Mouse (Mus musculus) splenic B cell, adult 2 months (primary cell): ENCODE results near the gene Kirrel3.

Experiments used
- DNase-seq: peaks from one replicate; pipeline ENCODE4 v3.0.0-alpha.2; 2011; ENCODE audit warnings: low read depth, low spot score
- H3K27me3 ChIP-seq: 2 replicates; pipeline ENCODE4 v1.6.1; 2012; ENCODE audit warnings: mild to moderate bottlenecking, low read length, moderate library complexity, mixed read lengths; ENCODE audit not compliant: control insufficient read depth, poor library complexity, insufficient read depth, severe bottlenecking
- H3K36me3 ChIP-seq: 2 replicates; pipeline ENCODE4 v1.6.1; 2012; ENCODE audit warnings: mild to moderate bottlenecking, low read length, moderate library complexity, mixed read lengths; ENCODE audit not compliant: control insufficient read depth, poor library complexity, insufficient read depth, severe bottlenecking

Gene Kirrel3

GRCm38 (mm10) chr9:34603750-34604149, 118.1 kb downstream of the Kirrel3 start:
- no peak for DNase-seq
- Histone ChIP-seq H3K36me3 (no peaks in the 10 kb centered on the region), H3K27me3 (no peaks in the 10 kb centered on the region)

- no peaks in the 10 kb centered on the region for H3K36me3 ChIP-seq
- no peaks in the 10 kb centered on the region for H3K27me3 ChIP-seq
- no peak for DNase-seq
These were observed 119.2 kb downstream of the Kirrel3 start for GRCm38 (mm10) chr9:34604931-34605330.

- no peaks in the 10 kb centered on the region for H3K27me3 ChIP-seq
These were observed 119.8 kb downstream of the Kirrel3 start for GRCm38 (mm10) chr9:34605486-34605885.

GRCm38 (mm10) chr9:34607976-34608375, 122.3 kb downstream of the Kirrel3 start:
- no peak for DNase-seq
- Histone ChIP-seq H3K27me3 (no peaks in the 10 kb centered on the region), H3K36me3 (no peaks in the 10 kb centered on the region)

More at GRCm38 (mm10) chr9:34605486-34605885, 119.8 kb downstream of the Kirrel3 start:
- H3K36me3 ChIP-seq: no peaks in the 10 kb centered on the region
- DNase-seq: no peak

- Histone ChIP-seq H3K27me3 (no peaks in the 10 kb centered on the region), H3K36me3 (no peaks in the 10 kb centered on the region)
- no peak for DNase-seq
These were observed 127.4 kb downstream of the Kirrel3 start for GRCm38 (mm10) chr9:34612886-34613769.

GRCm38 (mm10) chr9:34618099-34618498, 132.4 kb downstream of the Kirrel3 start:
- H3K27me3 ChIP-seq: no peaks in the 10 kb centered on the region
- H3K36me3 ChIP-seq: no peaks in the 10 kb centered on the region
- DNase-seq: no peak

- no peak for DNase-seq
- Histone ChIP-seq H3K27me3 (no peaks in the 10 kb centered on the region), H3K36me3 (no peaks in the 10 kb centered on the region)
These were observed 134.2 kb downstream of the Kirrel3 start for GRCm38 (mm10) chr9:34619913-34620312.

- H3K36me3 ChIP-seq: no peaks in the 10 kb centered on the region
- H3K27me3 ChIP-seq: no peaks in the 10 kb centered on the region
- no peak for DNase-seq
These were observed 137.8 kb downstream of the Kirrel3 start for GRCm38 (mm10) chr9:34623526-34623925.

GRCm38 (mm10) chr9:34624021-34624420, 138.3 kb downstream of the Kirrel3 start:
- DNase-seq: no peak
- Histone ChIP-seq H3K27me3 (no peaks in the 10 kb centered on the region), H3K36me3 (no peaks in the 10 kb centered on the region)

GRCm38 (mm10) chr9:34628841-34629240, 143.1 kb downstream of the Kirrel3 start:
- no peaks in the 10 kb centered on the region for H3K27me3 ChIP-seq
- DNase-seq: no peak
- H3K36me3 ChIP-seq: no peaks in the 10 kb centered on the region

- no peaks in the 10 kb centered on the region for H3K36me3 ChIP-seq
- no peak for DNase-seq
- no peaks in the 10 kb centered on the region for H3K27me3 ChIP-seq
These were observed 150.0 kb downstream of the Kirrel3 start for GRCm38 (mm10) chr9:34635696-34636095.

- H3K27me3 ChIP-seq: no peaks in the 10 kb centered on the region
- no peaks in the 10 kb centered on the region for H3K36me3 ChIP-seq
- DNase-seq: no peak
These were observed 158.2 kb downstream of the Kirrel3 start for GRCm38 (mm10) chr9:34643917-34644316.

- no peaks in the 10 kb centered on the region for H3K27me3 ChIP-seq
- DNase-seq: no peak
These were observed 158.7 kb downstream of the Kirrel3 start for GRCm38 (mm10) chr9:34644392-34644791.

GRCm38 (mm10) chr9:34646831-34647230, 161.1 kb downstream of the Kirrel3 start:
- Histone ChIP-seq H3K36me3 (no peaks in the 10 kb centered on the region), H3K27me3 (no peaks in the 10 kb centered on the region)
- no peak for DNase-seq

More at GRCm38 (mm10) chr9:34644392-34644791, 158.7 kb downstream of the Kirrel3 start:
- H3K36me3 ChIP-seq: no peaks in the 10 kb centered on the region

GRCm38 (mm10) chr9:34652278-34652677, 166.6 kb downstream of the Kirrel3 start:
- DNase-seq: no peak
- Histone ChIP-seq H3K36me3 (no peaks in the 10 kb centered on the region), H3K27me3 (no peaks in the 10 kb centered on the region)
